Mouse (Mus musculus): ENCODE measurements at regions not wholly inside any gene's neighbourhood (a gene's known extent, or its start where the extent isn't known, plus 50 kb on each side); places are given as distances from the start of the nearest gene placed in this dataset.
A peak's percentile ranks its signal among the peaks of the same experiment; 100 is the strongest.
"Not testable (repeated sequence)": the region's sequence is repeated elsewhere in the genome, so short reads cannot be mapped to it uniquely, and the experiment has no call there.

DNA sequence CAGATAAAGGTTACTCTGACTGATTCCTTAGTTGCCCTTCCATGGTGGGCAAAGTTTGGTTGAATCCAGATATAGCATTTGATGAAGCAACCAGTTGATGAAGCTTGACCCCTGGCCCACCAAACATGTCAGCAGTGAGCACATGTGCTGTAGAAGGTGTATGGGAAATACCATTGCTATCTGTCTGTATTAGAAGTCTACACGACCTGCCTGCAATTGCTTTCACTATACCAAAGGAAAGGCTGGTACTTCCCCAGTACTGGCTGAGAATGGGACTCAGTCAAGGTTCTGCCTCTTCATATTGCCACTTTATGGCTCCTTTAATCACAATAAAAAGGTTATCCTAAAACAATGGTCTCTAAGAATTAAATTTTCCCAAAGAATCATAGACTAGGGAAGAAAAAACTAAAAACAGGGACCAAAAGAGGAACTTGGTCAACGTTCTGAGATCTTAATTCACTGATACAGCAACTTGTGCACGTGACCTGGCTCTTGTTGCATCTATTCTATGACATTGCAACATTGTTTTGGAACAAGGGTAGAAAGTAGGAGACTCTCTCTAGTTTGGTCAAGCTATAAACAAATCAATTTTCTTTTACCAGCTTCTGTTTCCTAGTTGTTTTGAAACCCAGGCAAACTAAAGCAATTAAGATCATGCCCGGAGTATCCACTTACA is 284.0 kb downstream of the Rapgef2 start:
- Histone ChIP-seq H3K36me3 (no peaks in the 10 kb centered on the region), H3K4me3 (no peak overlapping the region), H3K27ac (replicated peaks) (no peak overlapping the region), H3K9me3 (no peaks in the 10 kb centered on the region), H3K4me1 (replicated peaks) (no peaks in the 10 kb centered on the region), H3K4me2 (no peak overlapping the region), H3K9ac (no peak overlapping the region), H3K27me3 (no peaks in the 10 kb centered on the region)
- 83% methylated on average over 4 of the region's 4 CpGs for WGBS
- no peak for ATAC-seq (ENCODE audit: low read depth)

DNA sequence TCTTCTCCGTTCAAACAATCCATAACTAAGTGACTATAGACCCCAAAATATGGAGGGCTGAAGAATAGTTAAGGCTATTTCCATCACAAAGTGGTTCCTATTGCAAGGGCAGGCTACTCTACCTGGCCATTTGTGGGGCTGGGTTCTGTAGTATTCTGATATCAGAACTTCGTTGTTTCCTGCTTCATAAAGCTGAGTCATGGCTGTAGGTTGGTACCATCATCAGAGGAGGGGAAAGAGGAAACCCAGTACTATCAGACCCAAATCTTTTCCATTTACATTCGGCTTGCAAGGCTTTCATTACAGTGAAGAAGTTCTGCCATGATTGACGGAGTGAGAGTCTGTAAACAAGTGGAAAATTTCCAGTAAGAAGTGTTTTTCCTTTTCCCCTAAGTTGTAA is 284.6 kb downstream of the Rapgef2 start:
- 94% methylated on average over 4 of the region's 4 CpGs for WGBS

DNA sequence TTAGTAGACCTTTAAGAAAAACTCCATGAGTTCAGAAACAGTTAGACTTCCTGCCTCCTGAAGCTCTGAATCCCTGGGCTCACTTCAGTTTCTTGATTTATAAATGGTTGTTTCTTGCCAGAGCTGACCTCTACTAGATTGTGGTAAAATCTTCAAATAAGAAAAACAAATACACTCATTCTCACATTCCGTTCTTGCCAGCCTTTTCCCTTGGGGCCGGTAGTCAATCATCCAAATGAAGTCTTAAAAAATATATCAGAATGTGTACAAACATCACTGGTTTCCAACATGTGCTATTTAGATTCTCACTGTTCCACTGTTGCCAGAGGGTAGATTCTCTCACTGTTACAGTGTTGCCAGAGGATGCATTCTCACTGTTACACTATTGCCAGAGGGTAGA is 286.0 kb downstream of the Rapgef2 start:
- H3K27me3 ChIP-seq = no peaks in the 10 kb centered on the region
- no peak overlapping the region for H3K27ac ChIP-seq (replicated peaks)
- H3K4me2 ChIP-seq = no peak overlapping the region
- WGBS = 81% methylated on average over 2 of the region's 2 CpGs
- H3K4me1 ChIP-seq (replicated peaks) = no peaks in the 10 kb centered on the region
- H3K4me3 ChIP-seq = no peak overlapping the region
- no peaks in the 10 kb centered on the region for H3K36me3 ChIP-seq
- ATAC-seq (ENCODE audit: low read depth) = no peak
- no peaks in the 10 kb centered on the region for H3K9me3 ChIP-seq
- H3K9ac ChIP-seq = no peak overlapping the region

More for the DNA sequence above, 284.6 kb downstream of the Rapgef2 start:
- Histone ChIP-seq H3K4me1 (replicated peaks) (no peaks in the 10 kb centered on the region), H3K9ac (no peak overlapping the region), H3K36me3 (no peaks in the 10 kb centered on the region), H3K4me2 (no peak overlapping the region), H3K27me3 (no peaks in the 10 kb centered on the region), H3K27ac (replicated peaks) (no peak overlapping the region), H3K9me3 (no peaks in the 10 kb centered on the region), H3K4me3 (no peak overlapping the region)
- ATAC-seq (ENCODE audit: low read depth) = no peak

DNA sequence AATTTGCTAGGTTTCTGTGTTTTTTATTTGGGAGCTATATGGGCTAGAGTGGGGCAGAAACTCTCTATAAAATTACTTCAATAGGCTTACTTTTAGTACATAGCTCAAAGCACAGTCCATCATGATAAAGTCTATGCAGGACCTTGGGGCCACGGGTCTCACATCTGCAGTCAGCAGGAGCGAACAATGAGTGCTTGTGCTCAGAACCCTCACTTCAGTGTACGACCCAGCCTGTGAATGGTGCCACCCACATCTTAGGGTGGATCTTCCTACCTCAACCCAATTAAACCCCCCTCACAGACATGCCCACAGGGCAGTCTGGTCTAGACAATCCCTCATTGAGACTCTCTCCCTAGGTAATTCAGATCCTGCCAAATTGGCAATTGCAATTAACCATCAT is 286.5 kb downstream of the Rapgef2 start:
- no peaks in the 10 kb centered on the region for H3K27me3 ChIP-seq
- H3K27ac ChIP-seq (replicated peaks) = no peak overlapping the region
- H3K4me3 ChIP-seq = no peak overlapping the region
- no peak overlapping the region for H3K9ac ChIP-seq
- no peaks in the 10 kb centered on the region for H3K36me3 ChIP-seq
- no peaks in the 10 kb centered on the region for H3K4me1 ChIP-seq (replicated peaks)
- ATAC-seq (ENCODE audit: low read depth) = no peak
- H3K9me3 ChIP-seq = no peaks in the 10 kb centered on the region
- H3K4me2 ChIP-seq = no peak overlapping the region
- 67% methylated on average over 3 of the region's 3 CpGs for WGBS

DNA sequence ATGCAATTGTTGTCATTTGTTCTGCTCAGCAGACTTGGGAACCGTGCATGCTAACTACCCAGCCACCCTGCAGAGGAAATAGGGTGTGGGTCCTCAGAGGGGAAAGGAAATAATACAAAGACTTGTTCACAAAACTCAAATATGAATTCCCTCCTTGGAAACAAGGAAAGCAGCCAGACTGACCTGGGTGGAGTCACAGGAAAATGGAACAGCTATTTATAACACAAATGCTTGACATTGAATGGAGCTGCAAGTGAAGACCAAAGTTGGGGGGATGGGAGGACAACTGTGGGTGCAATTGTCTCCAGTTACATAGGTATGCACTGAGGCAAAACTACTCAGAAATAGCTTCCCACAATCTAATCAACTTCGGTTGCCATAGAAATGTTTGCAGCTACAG is 298.2 kb downstream of the Rapgef2 start:
- no peaks in the 10 kb centered on the region for H3K36me3 ChIP-seq
- no peak overlapping the region for H3K27ac ChIP-seq (replicated peaks)
- H3K9me3 ChIP-seq = no peaks in the 10 kb centered on the region
- no peak overlapping the region for H3K9ac ChIP-seq
- no peaks in the 10 kb centered on the region for H3K27me3 ChIP-seq
- no peak overlapping the region for H3K4me2 ChIP-seq
- 72% methylated on average over 2 of the region's 2 CpGs for WGBS
- ATAC-seq (ENCODE audit: low read depth) = no peak
- H3K4me3 ChIP-seq = no peak overlapping the region
- H3K4me1 ChIP-seq (replicated peaks) = no peaks in the 10 kb centered on the region

DNA sequence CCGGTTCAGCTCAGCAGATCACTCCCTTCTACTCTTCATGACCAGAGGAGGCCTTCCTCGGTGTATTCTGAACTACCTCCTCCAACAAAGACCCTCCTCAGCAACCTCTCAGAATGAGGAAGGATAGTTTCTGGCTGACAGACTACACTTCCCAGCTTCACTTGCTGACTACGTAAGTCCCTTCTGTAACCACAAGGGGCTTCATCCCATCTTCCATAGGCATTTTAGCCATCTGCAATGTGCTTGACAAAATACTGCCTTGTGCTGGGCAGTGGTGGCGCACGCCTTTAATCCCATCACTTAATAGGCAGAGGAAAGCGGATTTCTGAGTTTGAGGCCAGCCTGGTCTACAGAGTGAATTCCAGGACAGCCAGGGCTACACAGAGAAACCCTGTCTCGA is 299.6 kb downstream of the Rapgef2 start:
- ATAC-seq (ENCODE audit: low read depth) = no peak
- H3K4me2 ChIP-seq = no peak overlapping the region
- no peak overlapping the region for H3K4me3 ChIP-seq
- no peak overlapping the region for H3K27ac ChIP-seq (replicated peaks)
- no peaks in the 10 kb centered on the region for H3K4me1 ChIP-seq (replicated peaks)
- H3K36me3 ChIP-seq = no peaks in the 10 kb centered on the region
- 82% methylated on average over 7 of the region's 7 CpGs for WGBS
- no peaks in the 10 kb centered on the region for H3K9me3 ChIP-seq
- H3K9ac ChIP-seq = no peak overlapping the region
- no peaks in the 10 kb centered on the region for H3K27me3 ChIP-seq

DNA sequence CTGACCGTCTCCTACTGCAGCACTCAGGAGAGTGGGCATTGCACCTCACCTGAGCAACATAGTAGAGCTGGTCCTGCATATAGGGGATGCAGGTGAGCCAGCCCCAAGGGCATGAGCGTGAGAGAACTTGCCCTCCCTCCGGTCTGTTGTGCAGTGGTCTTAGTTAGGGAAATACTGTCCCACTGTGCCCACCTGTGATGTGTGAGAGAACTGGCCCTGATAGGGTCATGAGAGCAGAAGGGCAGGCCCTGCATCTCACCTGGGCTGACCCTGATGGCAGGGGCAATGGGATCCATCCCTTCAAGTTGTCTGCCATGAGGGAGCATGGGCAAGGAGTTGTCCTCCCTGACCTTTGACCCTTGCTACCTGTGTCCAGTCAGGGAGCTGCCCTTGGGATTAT is 305.3 kb downstream of the Rapgef2 start:
- Histone ChIP-seq H3K9ac (no peak overlapping the region), H3K4me3 (no peak overlapping the region), H3K36me3 (no peaks in the 10 kb centered on the region), H3K4me2 (no peak overlapping the region), H3K4me1 (replicated peaks) (no peaks in the 10 kb centered on the region), H3K9me3 (no peaks in the 10 kb centered on the region), H3K27me3 (no peaks in the 10 kb centered on the region), H3K27ac (replicated peaks) (no peak overlapping the region)
- 90% methylated on average over 3 of the region's 3 CpGs for WGBS
- no peak for ATAC-seq (ENCODE audit: low read depth)

DNA sequence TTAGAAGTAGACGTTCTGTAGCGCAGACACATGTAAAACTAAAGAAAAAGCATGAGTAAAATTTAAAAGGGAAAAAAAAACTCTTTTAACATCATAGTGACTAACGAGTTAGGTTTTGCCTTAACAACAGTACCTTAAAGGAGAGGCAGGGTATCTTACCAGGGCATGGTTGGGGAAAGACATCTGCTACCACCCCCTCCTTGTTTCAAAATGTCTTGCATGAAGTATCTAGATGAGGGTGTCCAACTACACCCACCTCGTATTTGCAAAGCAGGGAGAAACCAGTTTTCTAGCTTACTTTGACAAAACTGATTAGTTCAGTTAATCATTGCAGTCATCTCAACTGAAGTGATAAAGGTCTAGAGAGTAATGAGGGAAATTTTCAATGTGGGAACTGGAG is 307.5 kb downstream of the Rapgef2 start:
- no peaks in the 10 kb centered on the region for H3K36me3 ChIP-seq
- ATAC-seq (ENCODE audit: low read depth) = no peak
- H3K27me3 ChIP-seq = no peaks in the 10 kb centered on the region
- no peaks in the 10 kb centered on the region for H3K4me1 ChIP-seq (replicated peaks)
- WGBS = 87% methylated on average over 4 of the region's 4 CpGs
- H3K4me3 ChIP-seq = no peak overlapping the region
- H3K9ac ChIP-seq = no peak overlapping the region
- H3K9me3 ChIP-seq = no peaks in the 10 kb centered on the region
- H3K27ac ChIP-seq (replicated peaks) = no peak overlapping the region
- H3K4me2 ChIP-seq = no peak overlapping the region

DNA sequence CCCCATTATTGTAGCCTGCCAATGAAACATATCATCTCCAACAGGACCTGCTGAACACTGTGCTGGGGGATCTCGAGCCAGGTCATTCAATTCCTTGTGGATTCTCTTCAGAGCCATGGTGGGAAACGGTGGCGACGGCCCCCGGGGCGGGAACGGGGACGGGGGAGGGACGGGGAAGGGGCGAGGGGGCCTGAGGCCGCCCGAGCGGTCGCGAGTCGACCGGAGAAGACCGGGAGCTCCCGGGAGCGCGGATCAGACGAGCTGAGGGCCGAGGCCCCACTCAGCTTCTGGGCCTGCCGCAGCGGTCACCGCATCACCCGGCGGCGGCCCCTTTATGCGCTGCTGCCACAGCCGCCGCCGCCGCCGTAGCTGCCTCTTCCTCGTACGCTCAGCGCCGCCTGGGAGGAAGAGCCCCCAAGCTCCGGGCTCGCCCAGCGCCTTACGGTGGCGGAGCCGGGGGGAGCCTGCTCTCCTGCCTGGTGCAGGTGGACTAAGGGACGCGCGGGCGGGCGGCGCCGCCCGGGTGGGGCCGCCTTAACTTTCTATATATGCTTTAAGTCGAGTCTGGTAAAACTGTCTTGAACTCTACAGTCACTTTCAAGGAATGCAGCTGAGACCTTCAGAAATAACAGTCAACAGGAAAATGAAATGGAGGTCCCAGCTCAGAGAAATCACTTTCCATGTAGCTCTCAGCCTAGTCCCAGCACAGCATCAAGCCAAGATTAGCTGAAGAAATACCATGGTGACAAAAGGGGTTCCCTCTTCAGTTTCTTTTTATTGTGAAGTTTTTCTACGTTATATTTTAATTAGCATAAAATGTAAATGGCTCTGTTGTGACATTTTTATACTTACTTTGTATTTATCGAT is 319.4 kb downstream of the Rapgef2 start:
- WGBS = 5% methylated on average over 31 of the region's 57 CpGs
- Histone ChIP-seq H3K4me3 (peak overlapping the region; percentile 47), H3K4me2 (peak overlapping the region; percentile 71), H3K9ac (peak overlapping the region; percentile 72)
- H3K27ac ChIP-seq (replicated peaks); H3K4me1 ChIP-seq (replicated peaks); H3K27me3 ChIP-seq; H3K36me3 ChIP-seq; H3K9me3 ChIP-seq: not testable (repeated sequence)
- peak; percentile 91 for ATAC-seq (ENCODE audit: low read depth)

DNA sequence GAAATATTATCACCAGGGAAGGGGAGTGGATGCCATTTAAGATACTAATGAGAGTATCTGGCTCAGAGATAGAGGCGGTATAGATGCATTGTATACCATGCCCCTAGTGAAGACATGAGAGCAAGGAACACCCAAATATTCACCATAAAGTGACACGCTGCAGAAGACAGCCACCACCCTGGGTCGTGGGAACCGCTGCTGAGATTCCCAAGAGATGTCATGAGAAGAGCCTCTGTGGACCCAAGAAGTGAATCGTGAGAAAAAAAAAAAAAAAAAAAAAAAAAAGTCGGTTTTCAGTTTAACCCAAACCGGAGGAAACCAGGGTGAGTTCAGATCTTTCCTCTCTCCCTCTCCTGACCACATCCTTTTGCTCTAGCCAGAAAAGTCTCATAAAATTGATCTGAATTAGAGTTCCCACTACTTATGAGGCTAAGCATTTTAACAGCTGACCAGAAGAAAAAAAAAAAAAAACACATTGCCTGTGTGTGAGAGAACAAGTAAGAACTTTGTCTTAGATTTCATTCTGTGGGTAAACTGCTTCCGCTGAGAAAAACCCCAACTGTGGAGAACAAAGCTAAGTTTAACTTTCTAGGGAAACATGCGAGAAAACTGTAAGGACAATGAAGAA is 322.0 kb downstream of the Rapgef2 start:
- 83% methylated on average over 9 of the region's 9 CpGs for WGBS
- no peak overlapping the region for H3K4me2 ChIP-seq
- H3K27ac ChIP-seq (replicated peaks) = no peak overlapping the region
- no peaks in the 10 kb centered on the region for H3K9me3 ChIP-seq
- H3K27me3 ChIP-seq = no peaks in the 10 kb centered on the region
- ATAC-seq (ENCODE audit: low read depth) = no peak
- peaks cover 5% of the 10 kb centered on the region; the same call in 1 of the 2 replicates for H3K4me1 ChIP-seq (replicated peaks)
- no peak overlapping the region for H3K4me3 ChIP-seq
- no peaks in the 10 kb centered on the region for H3K36me3 ChIP-seq
- H3K9ac ChIP-seq = no peak overlapping the region

DNA sequence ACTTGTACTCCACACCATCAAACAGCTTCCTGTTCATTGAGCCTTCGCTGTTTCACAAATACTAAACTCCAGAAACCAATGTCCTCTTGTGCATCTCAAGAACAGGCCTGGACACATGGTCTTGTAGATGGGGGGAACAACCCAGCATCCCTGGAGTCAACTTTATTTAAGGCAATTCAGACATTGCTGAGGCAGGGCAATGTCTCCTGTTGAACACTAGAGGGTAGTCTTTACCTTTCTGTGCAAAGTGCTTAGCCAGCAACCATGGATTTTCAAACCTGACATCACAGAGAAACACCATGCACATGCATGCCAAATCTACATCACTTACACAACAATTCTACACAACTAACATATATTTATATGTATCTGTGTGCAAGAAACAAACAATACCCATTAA is 327.5 kb downstream of the Rapgef2 start:
- Histone ChIP-seq H3K4me2 (no peak overlapping the region), H3K27ac (replicated peaks) (no peak overlapping the region), H3K36me3 (no peaks in the 10 kb centered on the region), H3K9ac (no peak overlapping the region), H3K4me3 (no peak overlapping the region), H3K4me1 (replicated peaks) (no peaks in the 10 kb centered on the region), H3K9me3 (no peaks in the 10 kb centered on the region), H3K27me3 (no peaks in the 10 kb centered on the region)
- 25% methylated on average over 1 of the region's 1 CpGs for WGBS
- peak; percentile 72; the same call in 1 of the 2 replicates for ATAC-seq (ENCODE audit: low read depth)

DNA sequence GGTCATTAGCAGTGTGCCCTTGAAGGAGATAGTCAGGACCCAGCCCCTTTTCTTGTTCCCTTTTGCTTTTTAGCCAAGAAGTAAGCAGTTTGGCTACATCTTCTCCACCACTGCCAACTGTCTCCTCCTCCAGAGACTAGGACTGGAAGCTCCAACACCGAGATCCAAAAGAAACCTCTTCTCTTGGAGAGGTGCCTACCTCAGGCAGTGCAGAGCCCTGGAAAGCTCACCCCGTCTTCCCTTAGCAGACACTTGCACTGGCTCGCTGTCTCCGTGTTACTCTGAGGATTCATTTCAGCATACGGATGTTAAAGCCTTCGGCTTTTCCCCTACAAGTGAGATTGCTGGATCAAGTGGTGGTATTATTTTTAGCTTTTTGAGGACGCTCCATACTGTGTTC is 331.0 kb downstream of the Rapgef2 start:
- no peak overlapping the region for H3K9ac ChIP-seq
- no peak for ATAC-seq (ENCODE audit: low read depth)
- no peaks in the 10 kb centered on the region for H3K9me3 ChIP-seq
- no peaks in the 10 kb centered on the region for H3K27me3 ChIP-seq
- 88% methylated on average over 7 of the region's 7 CpGs for WGBS
- no peaks in the 10 kb centered on the region for H3K36me3 ChIP-seq
- H3K4me2 ChIP-seq = no peak overlapping the region
- H3K4me1 ChIP-seq (replicated peaks) = no peaks in the 10 kb centered on the region
- H3K4me3 ChIP-seq = no peak overlapping the region
- no peak overlapping the region for H3K27ac ChIP-seq (replicated peaks)
